Mouse (Mus musculus): ENCODE measurements at regions not wholly inside any gene's neighbourhood (a gene's known extent, or its start where the extent isn't known, plus 50 kb on each side); places are given as distances from the start of the nearest gene placed in this dataset.

DNA sequence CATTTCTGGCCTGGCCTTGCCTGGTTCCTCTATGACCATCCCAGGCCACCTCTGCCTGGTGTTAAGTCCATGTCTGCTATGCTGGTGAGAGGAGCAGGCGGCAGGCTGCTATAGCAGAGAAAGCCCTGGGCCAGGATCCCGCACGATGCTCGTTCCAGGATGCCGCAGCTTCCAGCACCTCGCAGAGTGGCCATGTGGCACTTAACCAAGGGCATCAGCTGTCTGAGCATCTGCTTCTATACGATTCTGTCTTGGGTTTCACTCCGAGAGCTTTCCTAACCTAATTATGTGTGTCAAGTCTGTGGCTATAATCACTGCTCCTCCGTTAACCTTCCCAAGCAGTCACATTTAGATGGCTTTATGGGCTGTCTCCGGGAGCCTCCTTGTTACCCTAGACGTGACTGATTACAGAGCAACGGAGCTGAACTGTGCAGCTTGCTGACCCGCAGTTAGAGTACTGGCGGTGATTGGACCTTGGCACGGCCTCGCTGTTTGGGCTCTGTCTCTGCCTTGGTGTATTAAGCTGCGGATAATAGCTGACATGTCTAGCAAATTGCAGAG is 64.4 kb downstream of the Ackr3 start:
- H3K36me3 ChIP-seq, result no peaks in the 10 kb centered on the region
- no peak overlapping the region for H3K4me2 ChIP-seq
- no peaks in the 10 kb centered on the region for H3K27me3 ChIP-seq (replicated peaks)
- H3K4me3 ChIP-seq (replicated peaks), result no peak overlapping the region
- H3K9me3 ChIP-seq, result no peaks in the 10 kb centered on the region
- no peak overlapping the region for H3K27ac ChIP-seq
- H3K4me1 ChIP-seq, result no peaks in the 10 kb centered on the region
- no peak overlapping the region for H3K9ac ChIP-seq
- ATAC-seq (ENCODE audit: insufficient read depth, low FRiP score, low read depth), result no peak
- 61% methylated on average over 17 of the region's 17 CpGs for WGBS

DNA sequence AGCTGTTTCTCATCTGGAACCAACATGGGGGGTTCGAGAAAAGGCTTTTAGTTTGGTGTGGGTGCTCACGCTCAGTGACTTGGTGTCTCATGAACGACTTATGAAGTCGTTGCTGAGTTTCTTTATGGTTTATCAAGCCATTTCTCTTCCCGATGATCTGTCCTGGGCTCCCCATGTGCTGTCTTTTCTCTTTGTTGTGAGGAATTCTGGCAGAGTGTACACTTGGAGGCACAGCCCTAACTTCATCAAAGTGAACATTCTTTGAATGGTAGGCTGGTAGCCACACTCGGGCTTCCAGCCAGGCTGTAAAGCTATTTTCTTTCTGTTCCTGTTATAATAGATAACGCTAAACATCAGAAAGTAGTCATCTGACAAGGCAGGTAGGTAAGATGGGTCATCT is 65.2 kb downstream of the Ackr3 start:
- H3K27me3 ChIP-seq (replicated peaks), result no peaks in the 10 kb centered on the region
- 68% methylated on average over 7 of the region's 7 CpGs for WGBS

DNA sequence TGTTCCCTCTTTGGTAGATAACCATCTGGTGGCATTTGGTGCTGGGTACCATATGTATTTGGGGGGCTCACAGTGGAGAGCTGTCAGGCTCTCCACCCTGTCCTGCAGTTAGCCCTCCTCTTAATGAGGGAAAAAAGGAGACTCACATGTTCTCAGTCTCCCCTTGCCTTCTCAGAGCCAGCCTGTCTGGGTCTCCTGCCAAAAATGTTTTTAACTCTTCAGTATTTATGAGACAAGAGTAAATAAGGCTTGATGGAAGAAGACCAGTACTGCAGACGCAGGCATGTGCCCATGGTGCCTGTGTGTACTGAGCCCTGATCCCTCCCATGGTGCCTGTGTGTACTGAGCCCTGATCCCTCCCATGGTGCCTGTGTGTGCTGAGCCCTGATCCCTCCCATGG is 66.1 kb downstream of the Ackr3 start:
- Histone ChIP-seq H3K27ac (no peak overlapping the region), H3K4me1 (no peaks in the 10 kb centered on the region), H3K9me3 (no peaks in the 10 kb centered on the region), H3K27me3 (replicated peaks) (no peaks in the 10 kb centered on the region), H3K4me3 (replicated peaks) (no peak overlapping the region), H3K9ac (no peak overlapping the region), H3K36me3 (no peaks in the 10 kb centered on the region), H3K4me2 (no peak overlapping the region)
- 26% methylated on average over 1 of the region's 1 CpGs for WGBS
- ATAC-seq (ENCODE audit: insufficient read depth, low FRiP score, low read depth), result no peak

More for the DNA sequence above, 65.2 kb downstream of the Ackr3 start:
- no peaks in the 10 kb centered on the region for H3K36me3 ChIP-seq
- H3K9me3 ChIP-seq, result no peaks in the 10 kb centered on the region
- H3K4me2 ChIP-seq, result no peak overlapping the region
- ATAC-seq (ENCODE audit: insufficient read depth, low FRiP score, low read depth), result no peak
- H3K4me1 ChIP-seq, result no peaks in the 10 kb centered on the region
- no peak overlapping the region for H3K4me3 ChIP-seq (replicated peaks)
- no peak overlapping the region for H3K9ac ChIP-seq
- no peak overlapping the region for H3K27ac ChIP-seq

DNA sequence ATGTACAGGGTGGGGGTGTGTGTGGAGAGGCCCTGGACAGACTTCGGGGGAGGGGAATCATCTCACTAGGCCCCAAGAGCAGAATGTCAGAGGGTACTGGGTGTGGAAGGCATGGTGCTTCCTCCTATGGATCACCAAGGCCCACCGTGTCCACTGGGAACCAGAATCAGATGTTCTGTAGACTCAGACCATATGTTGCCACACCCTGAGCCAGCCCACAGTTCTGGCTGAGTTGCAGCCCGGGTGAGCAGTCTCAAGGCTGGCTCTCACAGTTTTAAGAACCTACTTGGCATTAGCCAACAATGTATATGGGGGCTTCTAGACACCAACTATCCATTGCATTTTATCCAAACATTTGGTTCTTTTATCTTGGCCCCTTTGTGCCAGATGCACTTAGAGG is 67.5 kb downstream of the Ackr3 start:
- Histone ChIP-seq H3K9me3 (no peaks in the 10 kb centered on the region), H3K4me1 (no peaks in the 10 kb centered on the region), H3K27me3 (replicated peaks) (no peaks in the 10 kb centered on the region), H3K27ac (no peak overlapping the region), H3K36me3 (no peaks in the 10 kb centered on the region), H3K4me3 (replicated peaks) (no peak overlapping the region), H3K4me2 (no peak overlapping the region), H3K9ac (no peak overlapping the region)
- no peak for ATAC-seq (ENCODE audit: insufficient read depth, low FRiP score, low read depth)
- 90% methylated on average over 3 of the region's 3 CpGs for WGBS

DNA sequence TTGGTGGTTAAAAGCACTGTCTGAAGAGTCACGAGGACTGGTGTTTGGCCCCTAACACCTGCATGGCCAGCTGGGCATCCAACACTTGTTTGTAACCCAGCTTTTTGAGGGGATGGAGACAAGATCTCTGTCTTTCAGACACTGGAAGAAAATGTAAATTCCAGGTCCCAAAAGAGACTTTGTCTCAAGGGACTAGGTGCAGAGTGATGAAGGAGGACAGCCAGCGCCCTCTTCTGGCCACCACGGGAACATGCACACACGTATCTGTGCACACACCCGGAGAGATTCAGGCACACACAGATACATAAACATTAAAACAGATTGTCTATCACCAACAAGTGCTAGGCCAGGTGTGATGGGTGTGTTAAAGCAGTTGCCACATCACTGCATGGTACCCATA is 68.6 kb downstream of the Ackr3 start:
- no peak overlapping the region for H3K4me3 ChIP-seq (replicated peaks)
- no peaks in the 10 kb centered on the region for H3K9me3 ChIP-seq
- H3K9ac ChIP-seq, result no peak overlapping the region
- no peaks in the 10 kb centered on the region for H3K36me3 ChIP-seq
- ATAC-seq (ENCODE audit: insufficient read depth, low FRiP score, low read depth), result no peak
- H3K4me1 ChIP-seq, result no peaks in the 10 kb centered on the region
- no peaks in the 10 kb centered on the region for H3K27me3 ChIP-seq (replicated peaks)
- H3K4me2 ChIP-seq, result no peak overlapping the region
- WGBS, result 95% methylated on average over 5 of the region's 5 CpGs
- no peak overlapping the region for H3K27ac ChIP-seq

DNA sequence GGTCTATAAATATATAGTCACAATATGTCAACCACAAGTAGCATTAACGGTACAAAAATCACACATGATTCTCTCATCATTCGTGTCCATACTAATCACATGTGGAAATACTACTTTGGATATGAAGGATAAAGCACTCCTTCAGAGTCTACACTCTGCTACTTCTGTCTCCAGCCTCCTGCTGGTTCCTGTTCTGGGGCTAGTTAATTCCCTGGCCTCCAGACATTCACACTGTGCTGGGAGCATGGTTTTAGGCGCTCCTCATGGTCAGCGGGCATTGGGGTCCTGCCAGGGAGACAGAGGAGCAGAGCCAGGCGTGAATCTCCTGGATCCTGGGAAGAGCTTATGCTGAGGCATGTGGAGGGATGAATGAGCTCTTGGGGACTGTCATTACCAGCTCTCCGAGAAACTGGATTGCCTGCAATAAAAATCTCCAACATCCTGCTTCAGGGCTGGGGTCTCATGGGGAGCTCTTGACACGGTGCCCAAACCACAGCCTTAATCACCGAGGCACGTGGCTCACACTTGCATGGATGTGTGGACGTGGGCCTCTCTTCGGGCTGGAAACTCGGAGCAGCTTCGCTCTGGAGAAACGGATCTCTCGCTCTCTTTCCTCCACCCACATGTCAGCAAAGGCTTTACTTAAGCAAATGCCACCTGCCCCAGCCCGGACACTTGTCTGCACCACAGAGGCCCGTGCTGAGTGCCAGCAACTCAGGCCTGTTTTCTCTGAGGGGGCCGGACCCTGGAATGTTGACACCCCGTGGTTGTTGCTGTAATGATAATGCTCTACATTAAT is 69.2 kb downstream of the Ackr3 start:
- H3K4me3 ChIP-seq (replicated peaks), result no peak overlapping the region
- H3K27me3 ChIP-seq (replicated peaks), result no peaks in the 10 kb centered on the region
- H3K4me2 ChIP-seq, result no peak overlapping the region
- 75% methylated on average over 19 of the region's 19 CpGs for WGBS
- H3K27ac ChIP-seq, result no peak overlapping the region
- no peaks in the 10 kb centered on the region for H3K36me3 ChIP-seq
- no peaks in the 10 kb centered on the region for H3K9me3 ChIP-seq
- no peak overlapping the region for H3K9ac ChIP-seq
- H3K4me1 ChIP-seq, result no peaks in the 10 kb centered on the region
- ATAC-seq (ENCODE audit: insufficient read depth, low FRiP score, low read depth), result no peak

DNA sequence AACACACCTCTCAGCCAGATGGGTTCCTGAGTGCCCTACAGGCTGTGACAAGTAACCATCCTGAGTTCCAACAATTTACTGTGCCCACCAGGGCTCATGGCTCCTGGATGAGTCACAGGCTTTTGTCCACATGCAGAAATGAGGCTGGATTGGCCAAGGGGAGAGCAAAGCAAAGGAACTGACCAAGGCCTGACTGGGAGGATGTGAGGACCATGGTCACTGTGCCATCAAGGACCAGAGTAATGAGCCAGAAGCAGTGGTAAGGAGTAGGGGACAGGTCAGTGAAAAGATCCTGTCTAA is 69.8 kb downstream of the Ackr3 start:
- no peak overlapping the region for H3K4me2 ChIP-seq
- no peaks in the 10 kb centered on the region for H3K36me3 ChIP-seq
- ATAC-seq (ENCODE audit: insufficient read depth, low FRiP score, low read depth), result no peak
- no peak overlapping the region for H3K27ac ChIP-seq
- H3K9me3 ChIP-seq, result no peaks in the 10 kb centered on the region
- H3K27me3 ChIP-seq (replicated peaks), result no peaks in the 10 kb centered on the region
- no peak overlapping the region for H3K9ac ChIP-seq
- no peak overlapping the region for H3K4me3 ChIP-seq (replicated peaks)
- H3K4me1 ChIP-seq, result no peaks in the 10 kb centered on the region

DNA sequence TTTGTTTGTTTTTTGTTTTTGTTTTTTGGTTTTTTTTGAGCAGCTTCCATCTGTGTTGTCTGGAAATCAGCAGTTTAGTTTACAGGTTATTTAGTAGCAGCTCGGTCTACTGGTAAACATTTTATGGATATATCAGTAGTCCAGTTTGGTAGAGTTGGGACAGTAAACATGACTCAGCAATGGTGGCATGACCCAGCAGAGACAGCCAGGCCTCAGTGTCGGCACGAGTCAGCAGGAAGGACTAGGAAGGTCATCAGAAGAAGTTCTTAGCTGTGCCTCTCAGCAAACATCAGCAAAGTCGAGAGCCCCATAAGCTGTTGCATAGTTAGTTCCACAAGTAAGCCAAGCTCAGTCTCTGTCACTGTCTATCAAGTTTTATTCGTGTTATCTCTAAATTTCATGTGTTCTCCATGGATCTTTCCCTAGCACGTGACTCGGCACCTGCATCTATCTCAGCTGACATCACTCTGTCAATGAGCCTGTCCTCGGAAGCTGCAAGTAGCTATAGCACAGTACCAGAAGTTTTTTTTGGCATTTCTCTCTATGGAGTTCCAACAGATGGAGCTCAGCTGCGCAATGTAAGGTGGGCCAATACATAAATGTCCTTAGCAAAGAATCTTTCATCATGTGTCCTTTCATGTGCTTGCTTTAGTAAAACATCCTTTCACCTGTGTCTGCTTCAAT is 71.3 kb downstream of the Ackr3 start:
- Histone ChIP-seq H3K27me3 (replicated peaks) (no peaks in the 10 kb centered on the region), H3K9me3 (no peaks in the 10 kb centered on the region), H3K9ac (no peak overlapping the region), H3K4me1 (no peaks in the 10 kb centered on the region), H3K4me3 (replicated peaks) (no peak overlapping the region), H3K4me2 (no peak overlapping the region), H3K36me3 (no peaks in the 10 kb centered on the region), H3K27ac (no peak overlapping the region)
- ATAC-seq (ENCODE audit: insufficient read depth, low FRiP score, low read depth), result peak; percentile 59; the same call in 1 of the 2 replicates
- 86% methylated on average over 9 of the region's 9 CpGs for WGBS

DNA sequence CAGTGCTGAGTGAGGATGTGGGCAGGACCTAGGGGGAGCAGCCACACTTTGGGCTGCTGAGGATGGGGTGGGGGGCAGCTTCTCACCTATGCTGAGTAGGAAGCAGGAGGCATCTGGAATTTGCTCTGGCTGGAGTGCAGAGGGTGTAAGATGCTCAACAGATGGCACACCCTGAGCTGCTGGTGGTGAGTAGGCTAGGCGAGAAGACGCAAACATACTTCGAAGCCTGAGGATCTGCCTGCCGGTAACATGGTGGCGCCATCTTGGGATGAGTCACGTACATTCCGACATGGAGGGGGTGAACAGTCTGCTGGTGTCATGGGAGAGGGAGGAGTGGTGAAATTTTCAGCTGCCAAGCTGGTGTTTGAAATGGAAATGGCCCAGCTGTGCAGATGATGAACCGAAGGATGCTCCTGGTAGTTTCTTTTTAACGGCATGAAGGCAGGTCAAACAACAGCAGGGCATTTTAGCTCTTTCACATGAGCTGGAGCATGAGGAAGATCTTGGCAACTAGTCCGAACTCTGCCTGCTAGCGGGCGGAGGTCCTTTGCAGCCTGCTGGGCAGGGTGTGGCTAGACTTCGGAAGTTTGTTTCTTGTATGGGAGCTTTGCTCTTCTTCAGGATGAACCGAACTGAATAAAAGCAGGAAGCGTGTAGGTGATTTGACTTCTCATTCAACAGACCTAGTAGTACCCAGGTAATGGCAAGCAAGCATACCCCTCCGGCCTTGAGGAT is 72.2 kb downstream of the Ackr3 start:
- WGBS, result 81% methylated on average over 16 of the region's 16 CpGs
- Histone ChIP-seq H3K4me1 (no peaks in the 10 kb centered on the region), H3K36me3 (no peaks in the 10 kb centered on the region), H3K27me3 (replicated peaks) (no peaks in the 10 kb centered on the region), H3K27ac (no peak overlapping the region), H3K9ac (no peak overlapping the region), H3K4me3 (replicated peaks) (no peak overlapping the region), H3K4me2 (no peak overlapping the region), H3K9me3 (no peaks in the 10 kb centered on the region)
- ATAC-seq (ENCODE audit: insufficient read depth, low FRiP score, low read depth), result 0 out of 2 replicates have a peak, but pooled peaks have one; percentile 24

DNA sequence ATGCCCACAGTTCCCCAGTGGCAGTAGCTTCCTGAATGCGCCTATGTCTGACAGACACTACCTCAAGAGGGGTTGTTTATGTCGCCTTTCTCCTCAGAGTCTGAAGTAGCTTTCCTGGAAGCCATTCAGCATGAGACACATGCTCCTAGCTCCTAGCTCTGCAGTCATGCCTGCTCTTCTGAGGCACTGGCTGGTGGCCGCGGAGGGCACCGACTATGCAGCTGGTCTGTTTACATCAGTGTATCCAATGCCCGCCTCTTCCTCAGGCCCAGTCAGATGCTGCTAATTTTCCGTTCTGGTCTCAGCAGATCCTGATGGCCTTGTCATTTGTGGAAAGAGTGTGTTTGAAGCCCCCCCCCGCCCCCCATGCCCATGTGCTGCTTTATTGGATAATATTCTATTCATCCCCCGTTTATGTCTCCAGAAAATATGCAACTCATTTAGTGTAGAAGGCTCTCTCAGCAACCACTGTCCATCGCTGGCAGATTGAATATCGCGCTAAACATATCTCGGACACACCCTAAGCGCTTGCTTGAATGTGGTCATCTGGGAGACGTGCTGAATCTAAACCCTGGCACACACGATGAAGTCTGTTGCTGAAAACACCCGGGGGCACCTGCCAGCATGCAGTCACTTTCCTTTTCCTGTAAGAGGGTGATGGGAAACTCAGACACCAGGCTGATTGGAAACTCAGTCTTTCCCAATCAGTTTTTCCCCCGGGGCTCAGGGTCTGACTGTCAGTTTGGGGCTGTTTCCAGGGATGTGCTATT is 73.9 kb downstream of the Ackr3 start:
- peaks cover under 1% of the 10 kb centered on the region; the same call in 1 of the 2 replicates for H3K4me1 ChIP-seq
- 74% methylated on average over 18 of the region's 18 CpGs for WGBS
- ATAC-seq (ENCODE audit: insufficient read depth, low FRiP score, low read depth), result no peak

DNA sequence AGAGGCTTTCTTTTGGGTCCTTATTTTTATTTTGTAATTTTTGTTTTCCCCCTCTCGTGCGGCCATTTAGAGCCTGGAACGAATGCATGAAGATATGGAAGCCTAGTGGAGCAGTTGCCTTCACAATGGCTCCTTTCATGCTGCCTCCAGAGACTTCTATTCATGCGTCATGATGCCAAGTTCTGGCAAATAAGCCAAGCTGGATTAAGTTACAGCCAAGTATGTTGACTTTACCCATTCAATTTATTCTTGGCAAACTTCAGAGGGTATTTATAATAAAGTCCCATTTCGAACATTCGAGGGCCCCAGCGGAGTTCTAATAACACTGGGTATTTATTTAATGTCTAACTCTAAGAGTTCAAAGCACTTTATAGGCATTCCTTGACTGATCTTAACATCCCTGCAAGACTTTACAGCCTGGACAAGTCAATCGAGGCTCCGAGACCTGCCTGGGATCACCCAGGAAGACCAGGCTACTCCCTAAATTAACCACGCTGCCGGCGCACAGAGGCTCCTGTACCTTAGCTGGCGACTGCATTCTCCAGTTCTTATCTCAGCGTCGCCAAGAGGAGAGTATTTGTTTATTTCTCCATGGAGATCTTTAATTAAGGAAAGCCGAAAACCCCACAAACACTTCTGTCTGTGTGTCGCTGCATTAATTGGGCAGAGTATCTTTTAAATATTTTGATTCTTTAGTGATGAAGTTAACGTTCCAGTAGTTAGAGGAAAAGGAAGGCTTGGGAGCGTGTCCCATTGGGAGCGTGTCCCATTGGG is 75.5 kb downstream of the Ackr3 start:
- Histone ChIP-seq H3K4me3 (replicated peaks) (no peak overlapping the region), H3K9ac (no peak overlapping the region), H3K4me1 (peaks cover 6% of the 10 kb centered on the region; the same call in 1 of the 2 replicates), H3K27me3 (replicated peaks) (no peaks in the 10 kb centered on the region), H3K9me3 (no peaks in the 10 kb centered on the region), H3K4me2 (no peak overlapping the region), H3K36me3 (no peaks in the 10 kb centered on the region), H3K27ac (no peak overlapping the region)
- 48% methylated on average over 20 of the region's 20 CpGs for WGBS
- ATAC-seq (ENCODE audit: insufficient read depth, low FRiP score, low read depth), result no peak

More for the DNA sequence above, 73.9 kb downstream of the Ackr3 start:
- no peaks in the 10 kb centered on the region for H3K9me3 ChIP-seq
- no peak overlapping the region for H3K4me3 ChIP-seq (replicated peaks)
- H3K9ac ChIP-seq, result no peak overlapping the region
- H3K27ac ChIP-seq, result no peak overlapping the region
- no peaks in the 10 kb centered on the region for H3K27me3 ChIP-seq (replicated peaks)
- no peak overlapping the region for H3K4me2 ChIP-seq
- H3K36me3 ChIP-seq, result no peaks in the 10 kb centered on the region
